ENCODE assay signal across 1 mouse cellular context in genomic region chr11:53735682-53736245, GRCm38 (mm10).
TF ChIP-seq lines count a peak whose summit lies in the region.

No protein-coding gene starts in this region.

TF ChIP-seq in MEL, 35 proteins besides CTCF, POLR2A, EP300 and RAD21 (continued from another document):
- TF ChIP-seq ZC3H11A (IDR thresholded peaks at IDR 0.05; ENCODE audit: low read depth, low read length) (peak; percentile 44; the same call in 1 of the 2 replicates), MYC (IDR thresholded peaks at IDR 0.05; ENCODE audit: low read depth, low read length) (peak; percentile 81), MAZ (IDR thresholded peaks at IDR 0.05; ENCODE audit: low read depth, low read length) (peak; percentile 77), HCFC1 (IDR thresholded peaks at IDR 0.05; ENCODE audit: low read depth, low read length) (peak; percentile 66; the same call in 1 of the 2 replicates), CHD2 (IDR thresholded peaks at IDR 0.05; ENCODE audit: low read length) (no peak), KAT2A (conservative IDR thresholded peaks at IDR 0.05; ENCODE audit: low read depth, low read length) (no peak), MAX (IDR thresholded peaks at IDR 0.05; ENCODE audit: low read length) (peak; percentile 95), NRF1 (IDR thresholded peaks at IDR 0.05; ENCODE audit: insufficient read depth, low read depth, low read length, poor library complexity, severe bottlenecking) (no peak), ZNF384 (IDR thresholded peaks at IDR 0.05; ENCODE audit: low read depth, low read length) (0 out of 2 replicates have a peak, but pooled peaks have one; percentile 23), MAFK (IDR thresholded peaks at IDR 0.05; ENCODE audit: borderline replicate concordance, low read depth, low read length) (no peak)
